Mouse (Mus musculus) stomach, embryonic 15.5 days (tissue): ENCODE data around the gene Mmp25. TPM values are rescaled to one million over a fixed set of nuclear protein-coding genes. Genes with fewer than 3 reads are reported as not detected.

Source experiments
- ATAC-seq: fragments of 200-750 bp; cut with Nextera tagmentation; 2 replicates; pipeline ENCODE4 v1.8.0; 2017; ENCODE audit warnings: low read depth, moderate number of reproducible peaks, moderate TSS enrichment; ENCODE audit not compliant: insufficient read depth, low FRiP score
- H3K27ac ChIP-seq: fragments of 300-500 bp; sonication (generic); 2 replicates; pipeline ENCODE4 v1.5.1; 2015; ENCODE audit warnings: mild to moderate bottlenecking, inconsistent platforms
- H3K27me3 ChIP-seq: fragments of 300-500 bp; sonication (generic); replicated peaks from 2 replicates; pipeline ENCODE4 v1.6.1; 2015; ENCODE audit warnings: inconsistent platforms
- H3K36me3 ChIP-seq: fragments of 300-500 bp; sonication (generic); 2 replicates; pipeline ENCODE4 v1.6.1; 2015; ENCODE audit warnings: inconsistent platforms
- H3K4me1 ChIP-seq: fragments of 300-500 bp; sonication (generic); 2 replicates; pipeline ENCODE4 v1.6.1; 2015; ENCODE audit warnings: inconsistent platforms
- H3K4me2 ChIP-seq: fragments of 300-500 bp; sonication (generic); 2 replicates; pipeline ENCODE4 v1.6.1; 2015; ENCODE audit warnings: mild to moderate bottlenecking, inconsistent platforms
- H3K4me3 ChIP-seq: fragments of 300-500 bp; sonication (generic); replicated peaks from 2 replicates; pipeline ENCODE4 v1.5.1; 2015; ENCODE audit warnings: inconsistent platforms
- H3K9ac ChIP-seq: fragments of 300-500 bp; sonication (generic); 2 replicates; pipeline ENCODE4 v1.6.1; 2015; ENCODE audit warnings: inconsistent platforms
- H3K9me3 ChIP-seq: fragments of 300-500 bp; sonication (generic); 2 replicates; pipeline ENCODE4 v1.6.1; 2016; ENCODE audit warnings: inconsistent platforms
- WGBS: fragments of 180-500 bp; shearing (Covaris S2); methylation state at CpG from one replicate; pipeline ENCODE4 v1.1.7; 2015; 5-methylcytosine and 5-hydroxymethylcytosine counted together
- polyA plus RNA-seq: library from polyadenylated mRNA; unstranded; fragments of >200 nt; fragmentation: Nextera tagmentation; extraction: Ambion mirVana; gene quantifications from 2 replicates; pipeline ENCODE4 v1.2.1, GENCODE M21; 2015

Mmp25 gene
- polyA plus RNA-seq = 0.66 and 0.78 TPM in 2 replicates

DNA sequence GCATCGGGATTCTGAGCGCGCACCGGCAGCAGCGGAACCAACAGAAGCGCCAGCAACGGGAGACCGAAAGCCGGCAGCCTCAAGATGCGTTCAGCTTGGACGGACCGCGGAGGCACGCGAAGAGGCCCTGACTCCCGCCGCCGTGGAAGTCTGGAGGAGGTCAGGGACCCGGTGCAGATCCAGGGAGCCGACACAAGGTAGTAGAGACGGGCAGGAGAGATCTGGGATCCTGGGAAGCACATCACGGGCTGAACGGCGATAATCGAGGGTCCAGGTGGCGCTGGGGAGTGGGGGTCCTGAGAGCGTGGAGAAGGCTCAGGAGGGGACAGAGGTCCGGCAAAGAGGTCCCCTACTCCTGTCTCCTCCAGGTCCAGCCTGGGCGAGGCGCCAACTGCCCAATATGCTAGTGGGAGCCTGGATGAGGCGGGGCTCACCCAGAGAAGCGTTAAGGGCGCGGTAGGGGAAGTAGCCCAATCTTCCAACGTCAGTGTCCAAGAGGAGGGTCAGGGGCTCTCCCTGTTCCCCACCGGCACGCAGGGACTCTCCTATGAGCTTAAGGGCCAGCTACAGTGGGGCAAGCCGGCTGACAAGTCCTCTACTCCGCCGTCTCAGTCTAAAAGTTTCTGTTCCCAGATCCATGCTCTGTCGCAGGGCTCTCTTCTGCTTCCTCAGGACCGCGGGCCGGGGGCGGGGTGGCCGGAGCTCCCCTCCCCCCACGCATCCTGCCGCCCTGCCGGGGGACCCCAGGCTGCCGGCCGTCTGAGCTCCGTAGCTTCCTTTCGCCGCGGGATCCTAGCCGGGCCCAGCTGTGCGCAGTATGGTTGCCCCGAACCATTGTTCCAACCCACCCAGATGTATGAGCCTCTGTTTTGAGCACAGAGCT is at the start of gene Mmp25:
Gene Mmp25 (minus strand): TSS at position 665 of the 883 bp plus-strand sequence.
- no peak for ATAC-seq
- Histone ChIP-seq H3K4me1 (peaks cover 5% of the 10 kb centered on the region; the same call in 1 of the 2 replicates), H3K27me3 (peaks cover 7% of the 10 kb centered on the region; the same call in 1 of the 2 replicates), H3K27ac (no peak within 1 kb of the TSS), H3K9ac (0 out of 2 replicates have a peak within 1 kb of the TSS, but pooled peaks have one; percentile 2), H3K4me3 (peak within 1 kb of the TSS; percentile 46), H3K36me3 (no peaks in the 10 kb centered on the region), H3K9me3 (no peaks in the 10 kb centered on the region), H3K4me2 (peak within 1 kb of the TSS; percentile 90)
- WGBS = under 1% methylated on average over 58 of the region's 58 CpGs

DNA sequence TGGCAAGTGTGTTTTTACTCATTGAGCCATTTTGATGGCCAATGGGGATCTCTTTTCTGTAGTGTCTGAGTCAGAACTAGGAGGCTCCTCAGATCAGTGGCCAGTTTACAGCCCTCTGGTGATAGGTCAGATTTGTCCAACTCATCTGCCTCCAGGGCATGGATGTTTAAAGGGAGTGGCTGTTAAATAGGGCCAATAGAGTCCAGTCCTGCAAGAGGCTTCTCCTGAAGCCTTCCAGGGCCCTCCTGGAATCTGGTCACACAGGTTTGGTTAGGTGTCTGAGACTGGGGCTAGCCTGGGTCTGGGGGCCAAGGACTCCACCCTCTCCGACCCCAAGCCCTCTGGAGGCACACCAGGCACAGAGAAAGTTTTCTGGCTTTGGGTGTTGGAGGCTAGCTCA is 49.4 kb upstream of the Mmp25 start:
- no peaks in the 10 kb centered on the region for H3K9me3 ChIP-seq
- no peak overlapping the region for H3K4me3 ChIP-seq
- H3K4me1 ChIP-seq = peaks cover 13% of the 10 kb centered on the region; the same call in 1 of the 2 replicates
- H3K36me3 ChIP-seq = no peaks in the 10 kb centered on the region
- peaks cover 6% of the 10 kb centered on the region; the same call in 1 of the 2 replicates for H3K27me3 ChIP-seq
- no peak for ATAC-seq
- H3K27ac ChIP-seq = no peak overlapping the region
- 48% methylated on average over 1 of the region's 1 CpGs for WGBS
- no peak overlapping the region for H3K4me2 ChIP-seq
- H3K9ac ChIP-seq = no peak overlapping the region

DNA sequence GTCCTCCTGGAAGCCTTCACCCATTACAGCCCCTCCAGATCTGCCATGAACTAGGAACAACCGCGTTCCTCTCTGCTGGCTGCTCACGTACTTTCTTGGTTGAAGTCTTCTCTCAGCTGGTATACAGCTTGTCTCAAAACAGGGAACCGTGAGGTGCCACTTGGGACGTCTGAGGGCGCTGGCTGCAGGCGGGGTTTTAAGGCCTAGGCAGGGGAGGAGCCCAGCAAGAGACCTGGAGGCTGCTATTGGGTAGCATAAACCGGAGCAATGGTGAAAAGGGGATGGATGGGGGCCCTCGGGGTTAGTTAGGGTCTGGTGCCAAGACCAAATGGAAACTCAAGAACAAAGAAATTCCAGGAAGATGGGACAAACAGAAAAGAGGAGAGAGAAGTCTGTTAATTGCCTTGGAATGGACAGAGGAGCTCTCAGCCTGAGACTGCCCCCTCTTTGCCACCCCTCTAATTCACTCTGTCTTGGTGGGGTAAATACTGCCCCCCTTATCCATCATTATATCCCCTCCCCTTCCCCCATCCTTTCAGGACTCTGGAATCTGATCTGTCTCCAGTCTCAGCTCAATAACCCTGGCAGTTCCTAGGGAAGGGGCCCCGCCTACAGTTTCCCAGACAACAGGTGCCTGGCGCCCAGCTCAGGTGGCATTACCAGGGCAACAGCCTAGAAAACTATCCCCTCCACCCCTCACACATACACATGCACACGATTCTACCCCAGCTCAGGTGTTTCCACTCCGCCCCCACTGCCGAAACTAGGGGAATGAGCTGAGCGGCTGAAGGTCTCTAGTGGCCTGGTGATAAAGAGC is 39.0 kb upstream of the Mmp25 start, which contains the start of gene Cldn9:
Gene Cldn9 (minus strand): TSS at position 171 of the 817 bp plus-strand sequence.
- Histone ChIP-seq H3K4me3 (no peak within 1 kb of the TSS), H3K9me3 (no peaks in the 10 kb centered on the region), H3K27me3 (peaks cover 30% of the 10 kb centered on the region), H3K36me3 (no peaks in the 10 kb centered on the region), H3K9ac (no peak within 1 kb of the TSS), H3K4me1 (peaks cover 30% of the 10 kb centered on the region), H3K4me2 (no peak within 1 kb of the TSS), H3K27ac (no peak within 1 kb of the TSS)
- peak; percentile 41; the same call in 1 of the 2 replicates for ATAC-seq
- 25% methylated on average over 15 of the region's 15 CpGs for WGBS

- no peak for ATAC-seq
- H3K36me3 ChIP-seq = no peaks in the 10 kb centered on the region
- H3K4me3 ChIP-seq = no peak overlapping the region
- no peak overlapping the region for H3K9ac ChIP-seq
- WGBS = 28% methylated on average over 15 of the region's 15 CpGs
- no peak overlapping the region for H3K27ac ChIP-seq
- no peak overlapping the region for H3K4me2 ChIP-seq
- H3K9me3 ChIP-seq = no peaks in the 10 kb centered on the region
- peaks cover 37% of the 10 kb centered on the region for H3K27me3 ChIP-seq
- peaks cover 31% of the 10 kb centered on the region for H3K4me1 ChIP-seq
These were observed 38.1 kb upstream of the Mmp25 start for GRCm38 (mm10) chr17:23683226-23683625.

DNA sequence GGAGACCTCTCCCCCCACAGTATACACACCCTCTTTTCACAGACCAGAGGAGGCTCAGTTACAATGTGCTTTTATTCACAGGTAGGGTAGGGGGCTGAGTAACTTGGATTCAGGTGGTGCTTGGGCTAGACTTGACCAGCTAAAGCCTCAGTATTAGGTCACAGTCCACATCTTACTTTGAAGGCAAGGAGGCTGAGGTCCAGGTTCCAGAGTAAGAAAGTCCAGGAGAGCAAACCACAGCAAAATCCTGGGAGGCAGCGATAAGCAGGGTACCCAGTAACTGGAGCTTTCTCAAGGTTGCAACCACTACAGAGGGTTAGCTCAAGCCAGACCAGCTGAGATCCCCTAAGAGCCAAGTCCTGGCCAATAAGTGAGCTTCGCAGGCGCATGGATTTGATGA is 37.5 kb upstream of the Mmp25 start:
- WGBS = 64% methylated on average over 3 of the region's 3 CpGs
- peaks cover 37% of the 10 kb centered on the region for H3K27me3 ChIP-seq
- no peak for ATAC-seq
- no peak overlapping the region for H3K4me3 ChIP-seq
- no peak overlapping the region for H3K4me2 ChIP-seq
- no peak overlapping the region for H3K27ac ChIP-seq
- no peaks in the 10 kb centered on the region for H3K36me3 ChIP-seq
- H3K9me3 ChIP-seq = no peaks in the 10 kb centered on the region
- peaks cover 34% of the 10 kb centered on the region for H3K4me1 ChIP-seq
- no peak overlapping the region for H3K9ac ChIP-seq

- no peak for ATAC-seq
- Histone ChIP-seq H3K4me1 (peaks cover 35% of the 10 kb centered on the region), H3K9ac (no peak overlapping the region), H3K9me3 (no peaks in the 10 kb centered on the region), H3K27me3 (peaks cover 37% of the 10 kb centered on the region), H3K4me2 (0 out of 2 replicates have a peak overlapping the region, but pooled peaks have one; percentile 2), H3K4me3 (no peak overlapping the region), H3K36me3 (no peaks in the 10 kb centered on the region), H3K27ac (no peak overlapping the region)
- WGBS = 37% methylated on average over 4 of the region's 4 CpGs
These were observed 37.0 kb upstream of the Mmp25 start for GRCm38 (mm10) chr17:23682092-23682491.

DNA sequence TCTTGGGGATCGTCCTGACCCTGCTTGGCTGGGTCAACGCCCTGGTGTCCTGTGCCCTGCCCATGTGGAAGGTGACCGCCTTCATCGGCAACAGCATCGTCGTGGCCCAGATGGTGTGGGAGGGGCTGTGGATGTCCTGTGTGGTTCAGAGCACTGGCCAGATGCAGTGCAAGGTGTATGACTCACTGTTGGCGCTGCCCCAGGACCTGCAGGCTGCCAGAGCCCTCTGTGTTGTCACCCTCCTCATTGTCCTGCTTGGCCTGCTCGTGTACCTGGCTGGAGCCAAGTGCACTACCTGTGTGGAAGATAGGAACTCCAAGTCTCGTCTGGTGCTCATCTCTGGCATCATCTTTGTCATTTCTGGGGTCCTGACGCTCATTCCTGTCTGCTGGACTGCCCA is 36.0 kb upstream of the Mmp25 start:
- Histone ChIP-seq H3K27ac (peak overlapping the region; percentile 19; the same call in 1 of the 2 replicates), H3K9ac (no peak overlapping the region), H3K4me2 (peak overlapping the region; percentile 42), H3K4me3 (0 out of 2 replicates have a peak overlapping the region, but pooled peaks have one; percentile 1), H3K9me3 (no peaks in the 10 kb centered on the region), H3K4me1 (peaks cover 43% of the 10 kb centered on the region), H3K36me3 (no peaks in the 10 kb centered on the region), H3K27me3 (peaks cover 37% of the 10 kb centered on the region)
- WGBS = 58% methylated on average over 10 of the region's 10 CpGs
- ATAC-seq = peak; percentile 21; the same call in 1 of the 2 replicates

GRCm38 (mm10) chr17:23680336-23680735 is 35.3 kb upstream of the Mmp25 start:
- 59% methylated on average over 9 of the region's 9 CpGs for WGBS
- no peak overlapping the region for H3K27ac ChIP-seq
- no peaks in the 10 kb centered on the region for H3K9me3 ChIP-seq
- no peak for ATAC-seq
- no peaks in the 10 kb centered on the region for H3K36me3 ChIP-seq
- peaks cover 51% of the 10 kb centered on the region for H3K4me1 ChIP-seq
- peak overlapping the region; percentile 42 for H3K4me2 ChIP-seq
- peaks cover 37% of the 10 kb centered on the region for H3K27me3 ChIP-seq
- peak overlapping the region; percentile 36; the same call in 1 of the 2 replicates for H3K4me3 ChIP-seq
- no peak overlapping the region for H3K9ac ChIP-seq

DNA sequence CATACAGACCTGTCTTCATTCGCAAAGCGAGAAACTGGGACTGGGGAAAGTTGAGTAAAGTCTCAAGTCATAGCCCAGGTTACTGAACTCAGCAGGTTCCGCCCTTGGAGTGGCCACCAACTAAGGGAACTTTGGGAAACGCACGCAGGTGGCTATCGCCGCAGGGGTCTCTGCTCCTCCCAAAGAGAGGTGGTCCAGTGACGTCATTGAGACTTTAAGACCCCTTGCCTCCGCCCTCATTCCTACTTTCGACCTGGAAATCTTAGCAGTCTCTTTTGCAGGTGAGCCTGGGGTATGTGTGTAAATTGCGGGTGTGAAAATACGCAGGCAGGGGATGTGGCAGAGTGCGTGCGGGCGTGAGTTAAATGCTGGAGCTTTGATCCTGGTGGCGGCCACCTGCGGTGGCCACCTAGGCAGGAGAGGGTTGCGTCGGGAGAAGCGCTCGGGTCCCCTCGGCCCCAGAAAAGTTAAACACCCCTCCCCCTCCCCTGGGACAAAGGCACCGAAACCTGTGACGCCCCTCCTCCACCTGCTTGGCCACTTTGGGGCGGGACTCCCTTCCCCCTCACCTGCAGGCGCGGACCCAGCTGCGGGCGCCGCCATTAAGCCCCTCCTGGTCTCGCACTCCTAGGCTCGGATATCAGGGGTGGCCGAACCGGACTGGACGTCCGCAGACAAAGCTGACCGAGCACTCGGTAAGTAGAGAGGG is 34.2 kb upstream of the Mmp25 start, which contains the start of gene Cldn6:
Gene Cldn6 (plus strand): TSS at position 123 of the 709 bp plus-strand sequence.
- ATAC-seq = no peak
- H3K4me1 ChIP-seq = peaks cover 59% of the 10 kb centered on the region
- peak within 1 kb of the TSS; percentile 64 for H3K27ac ChIP-seq
- WGBS = 3% methylated on average over 38 of the region's 38 CpGs
- peak within 1 kb of the TSS; percentile 42 for H3K4me2 ChIP-seq
- H3K27me3 ChIP-seq = peaks cover 37% of the 10 kb centered on the region
- no peak within 1 kb of the TSS for H3K9ac ChIP-seq
- no peaks in the 10 kb centered on the region for H3K36me3 ChIP-seq
- no peaks in the 10 kb centered on the region for H3K9me3 ChIP-seq
- peak within 1 kb of the TSS; percentile 36 for H3K4me3 ChIP-seq

GRCm38 (mm10) chr17:23677236-23677679 is 32.2 kb upstream of the Mmp25 start, which contains the start of gene Tnfrsf12a:
Gene Tnfrsf12a, minus strand, starts transcription at chr17:23677468.
- peak; percentile 54 for ATAC-seq
- peaks cover 56% of the 10 kb centered on the region for H3K4me1 ChIP-seq
- peaks cover 26% of the 10 kb centered on the region for H3K27me3 ChIP-seq
- under 1% methylated on average over 34 of the region's 34 CpGs for WGBS
- peak within 1 kb of the TSS; percentile 83 for H3K27ac ChIP-seq
- peak within 1 kb of the TSS; percentile 96 for H3K4me2 ChIP-seq
- no peaks in the 10 kb centered on the region for H3K36me3 ChIP-seq
- H3K9me3 ChIP-seq = no peaks in the 10 kb centered on the region
- H3K9ac ChIP-seq = peak within 1 kb of the TSS; percentile 44; the same call in 1 of the 2 replicates
- H3K4me3 ChIP-seq = peak within 1 kb of the TSS; percentile 69
